Mouse (Mus musculus): ENCODE measurements around the gene Trpm7. TPM values are rescaled to one million over a fixed set of nuclear protein-coding genes. Genes with fewer than 3 reads are reported as not detected.

Gene Trpm7
- polyA plus RNA-seq, 1 experiment from 2014 or later = 44.6 TPM

Small RNA genes within 50 kb of the gene (microRNA-seq; reads per million reads assigned to microRNA genes)
- not detected for gene Mir3473g

Other genes with a start within 250 kb of the Trpm7 start
- gene Gabpb1, start 199.9 kb downstream of the Trpm7 start, polyA plus RNA-seq (2014; fragmentation: Nextera tagmentation; extraction: Ambion mirVana) = 33.4 and 34.0 TPM in 2 replicates
- gene Usp8, start 168.9 kb downstream of the Trpm7 start, polyA plus RNA-seq (2014; fragmentation: Nextera tagmentation; extraction: Ambion mirVana) = 32.1 and 32.8 TPM in 2 replicates
- 3.0 and 3.4 TPM in 2 replicates for gene Usp50, start 92.8 kb downstream of the Trpm7 start, polyA plus RNA-seq (2014; fragmentation: Nextera tagmentation; extraction: Ambion mirVana)
- 44.4 and 49.5 TPM in 2 replicates for gene Sppl2a, start 57.0 kb upstream of the Trpm7 start, polyA plus RNA-seq (2014; fragmentation: Nextera tagmentation; extraction: Ambion mirVana)
- 8.7 and 9.1 TPM in 2 replicates for gene Ap4e1, start 132.5 kb upstream of the Trpm7 start, polyA plus RNA-seq (2014; fragmentation: Nextera tagmentation; extraction: Ambion mirVana)
- gene Blvra, start 194.4 kb upstream of the Trpm7 start, polyA plus RNA-seq (2014; fragmentation: Nextera tagmentation; extraction: Ambion mirVana) = 39.9 and 45.5 TPM in 2 replicates